Mouse (Mus musculus) thymus, adult 2 months (tissue): Measurements from ENCODE around the gene Fbln1.

Experiments used
- CTCF ChIP-seq: fragments of 200-500 bp; IDR thresholded peaks from 2 replicates; pipeline ENCODE4 v1.5.1; 2012; ENCODE audit warnings: mild to moderate bottlenecking, control low read depth, low read length, moderate library complexity, borderline replicate concordance; ENCODE audit not compliant: control insufficient read depth, poor library complexity, insufficient read depth; ENCODE audit errors: extremely low read depth
- POLR2A ChIP-seq: fragments of 200-500 bp; IDR thresholded peaks from 2 replicates; pipeline ENCODE4 v1.6.1; 2012; ENCODE audit warnings: mild to moderate bottlenecking, low read length, control low read depth, moderate library complexity; ENCODE audit not compliant: control insufficient read depth, poor library complexity, insufficient read depth; ENCODE audit errors: extremely low read depth

DNA sequence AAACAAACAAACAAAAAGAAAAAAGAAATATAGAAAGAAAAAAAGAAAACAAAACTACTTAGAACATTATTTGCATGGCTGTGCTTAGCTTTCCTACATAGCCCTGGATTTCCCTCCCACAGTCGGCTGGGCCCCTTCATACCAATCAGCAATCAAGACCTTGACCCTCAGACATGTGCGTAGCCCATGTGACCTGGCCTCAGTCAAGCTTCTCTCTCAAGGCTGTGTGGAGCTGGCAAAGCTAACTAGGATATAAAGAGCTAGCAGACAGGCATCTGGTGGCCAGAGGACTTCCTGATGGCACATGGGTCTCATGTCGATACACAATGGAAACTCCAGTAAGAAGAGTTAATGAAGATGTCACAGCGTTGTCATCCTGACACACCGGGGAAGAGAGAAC lies 123.3 kb downstream of the Fbln1 start:
- TF ChIP-seq CTCF (no peak), POLR2A (no peak)
